Mouse (Mus musculus) midbrain, embryonic 14.5 days (tissue): ENCODE data around the gene Tbx6. TPM values are rescaled to one million over a fixed set of nuclear protein-coding genes. Genes with fewer than 3 reads are reported as not detected.
A peak's percentile ranks its signal among the peaks of the same experiment; 100 is the strongest.

Experiments
- ATAC-seq: fragments of 200-750 bp; cut with Nextera tagmentation; 2 replicates; pipeline ENCODE4 v1.8.0; 2017; ENCODE audit warnings: moderate number of reproducible peaks, moderate library complexity; ENCODE audit not compliant: low FRiP score, low TSS enrichment
- DNase-seq: peaks from one replicate; pipeline ENCODE4 v3.0.0-alpha.2; 2015
- H3K27ac ChIP-seq: fragments of 300-500 bp; sonication (generic); replicated peaks from 2 replicates; pipeline ENCODE4 v1.5.1; 2014; ENCODE audit warnings: mild to moderate bottlenecking, low read depth, low read length, moderate library complexity
- H3K27me3 ChIP-seq: fragments of 300-500 bp; sonication (generic); 2 replicates; pipeline ENCODE4 v1.6.1; 2014; ENCODE audit warnings: low read length, control low read depth, mixed read lengths; ENCODE audit not compliant: control insufficient read depth, insufficient read depth
- H3K36me3 ChIP-seq: fragments of 300-500 bp; sonication (generic); 2 replicates; pipeline ENCODE4 v1.6.1; 2014; ENCODE audit warnings: low read length, control low read depth; ENCODE audit not compliant: control insufficient read depth, insufficient read depth
- H3K4me1 ChIP-seq: fragments of 300-500 bp; sonication (generic); 2 replicates; pipeline ENCODE4 v1.6.1; 2014; ENCODE audit warnings: mild to moderate bottlenecking, antibody characterized with exemption, low read length, control low read depth; ENCODE audit not compliant: control insufficient read depth, insufficient read depth
- H3K4me2 ChIP-seq: fragments of 300-500 bp; sonication (generic); 2 replicates; pipeline ENCODE4 v1.6.1; 2014; ENCODE audit warnings: mild to moderate bottlenecking, low read length, moderate library complexity
- H3K4me3 ChIP-seq: fragments of 300-500 bp; sonication (generic); replicated peaks from 2 replicates; pipeline ENCODE4 v1.5.1; 2014; ENCODE audit warnings: low read depth, low read length
- H3K9ac ChIP-seq: fragments of 300-500 bp; sonication (generic); replicated peaks from 2 replicates; pipeline ENCODE4 v1.6.1; 2014; ENCODE audit warnings: mild to moderate bottlenecking, low read length, moderate library complexity
- H3K9me3 ChIP-seq: fragments of 300-500 bp; sonication (generic); 2 replicates; pipeline ENCODE4 v1.6.1; 2016; ENCODE audit warnings: low read length, control low read depth, mixed read lengths; ENCODE audit not compliant: control insufficient read depth
- WGBS: fragments of 180-500 bp; shearing (Covaris S2); extraction: QIAGEN DNeasy Blood & Tissue Kit; methylation state at CpG from one replicate; pipeline ENCODE4 v1.1.7; 2014; 5-methylcytosine and 5-hydroxymethylcytosine counted together
- polyA plus RNA-seq: library from polyadenylated mRNA; unstranded; fragments of >200 nt; fragmentation: Nextera tagmentation; extraction: Ambion mirVana; gene quantifications from 2 replicates; pipeline ENCODE4 v1.2.1, GENCODE M21; 2014

Gene Tbx6
- polyA plus RNA-seq, 1 experiment from 2014 or later = 0.22 TPM

GRCm38 (mm10) chr7:126782693-126783092, 1.4 kb downstream of the Tbx6 start:
- Histone ChIP-seq H3K4me1 (peaks cover 22% of the 10 kb centered on the region), H3K27me3 (no peaks in the 10 kb centered on the region), H3K27ac (no peak overlapping the region), H3K4me2 (no peak overlapping the region), H3K9ac (no peak overlapping the region), H3K9me3 (no peaks in the 10 kb centered on the region), H3K36me3 (peaks cover 47% of the 10 kb centered on the region), H3K4me3 (no peak overlapping the region)
- ATAC-seq = no peak
- DNase-seq = no peak
- 88% methylated on average over 13 of the region's 13 CpGs for WGBS

- 91% methylated on average over 7 of the region's 7 CpGs for WGBS
- peaks cover 15% of the 10 kb centered on the region for H3K4me1 ChIP-seq
- H3K4me3 ChIP-seq = no peak overlapping the region
- H3K9me3 ChIP-seq = no peaks in the 10 kb centered on the region
- H3K27me3 ChIP-seq = no peaks in the 10 kb centered on the region
- H3K9ac ChIP-seq = no peak overlapping the region
- DNase-seq (no peak), ATAC-seq (no peak)
- no peak overlapping the region for H3K4me2 ChIP-seq
- H3K27ac ChIP-seq = no peak overlapping the region
- H3K36me3 ChIP-seq = peaks cover 57% of the 10 kb centered on the region
Measured at GRCm38 (mm10) chr7:126784469-126784868, 3.2 kb downstream of the Tbx6 start.

GRCm38 (mm10) chr7:126785056-126785455, 3.8 kb downstream of the Tbx6 start:
- ATAC-seq (no peak), DNase-seq (no peak)
- Histone ChIP-seq H3K4me3 (no peak overlapping the region), H3K9me3 (no peaks in the 10 kb centered on the region), H3K4me1 (peaks cover 9% of the 10 kb centered on the region), H3K27me3 (no peaks in the 10 kb centered on the region), H3K4me2 (no peak overlapping the region), H3K27ac (no peak overlapping the region), H3K36me3 (peaks cover 63% of the 10 kb centered on the region), H3K9ac (no peak overlapping the region)
- 93% methylated on average over 4 of the region's 4 CpGs for WGBS

GRCm38 (mm10) chr7:126786142-126786541, 4.9 kb downstream of the Tbx6 start:
- no peak for DNase-seq
- peaks cover 65% of the 10 kb centered on the region for H3K36me3 ChIP-seq
- H3K4me1 ChIP-seq = peaks cover 7% of the 10 kb centered on the region
- no peak for ATAC-seq
- no peak overlapping the region for H3K9ac ChIP-seq
- H3K27ac ChIP-seq = no peak overlapping the region
- no peaks in the 10 kb centered on the region for H3K27me3 ChIP-seq
- H3K9me3 ChIP-seq = no peaks in the 10 kb centered on the region
- H3K4me3 ChIP-seq = no peak overlapping the region
- H3K4me2 ChIP-seq = no peak overlapping the region
- 93% methylated on average over 14 of the region's 14 CpGs for WGBS

- DNase-seq (no peak), ATAC-seq (no peak)
- Histone ChIP-seq H3K4me1 (peaks cover 14% of the 10 kb centered on the region), H3K9ac (no peak overlapping the region), H3K36me3 (peaks cover 65% of the 10 kb centered on the region), H3K27ac (no peak overlapping the region), H3K4me2 (no peak overlapping the region), H3K9me3 (no peaks in the 10 kb centered on the region), H3K27me3 (no peaks in the 10 kb centered on the region), H3K4me3 (no peak overlapping the region)
- whole genome bisulfite sequencing = 94% methylated on average over 4 of the region's 4 CpGs
Measured at GRCm38 (mm10) chr7:126789141-126789540, 7.9 kb downstream of the Tbx6 start.

GRCm38 (mm10) chr7:126791851-126792720, 10.8 kb downstream of the Tbx6 start, which contains the start of gene Ppp4c:
Gene Ppp4c (minus strand): TSS chr7:126792496.
- Histone ChIP-seq H3K4me3 (peak within 1 kb of the TSS; percentile 97), H3K27me3 (no peaks in the 10 kb centered on the region), H3K36me3 (peaks cover 63% of the 10 kb centered on the region), H3K9ac (peak within 1 kb of the TSS; percentile 83), H3K4me1 (peaks cover 17% of the 10 kb centered on the region), H3K4me2 (peak within 1 kb of the TSS; percentile 70), H3K9me3 (no peaks in the 10 kb centered on the region), H3K27ac (peak within 1 kb of the TSS; percentile 92)
- ATAC-seq = peak; percentile 93
- DNase-seq = peak; percentile 100
- under 1% methylated on average over 80 of the region's 83 CpGs for WGBS

GRCm38 (mm10) chr7:126792721-126793443, 11.6 kb downstream of the Tbx6 start:
- DNase-seq (no peak), ATAC-seq (no peak)
- H3K36me3 ChIP-seq = peaks cover 56% of the 10 kb centered on the region
- H3K27ac ChIP-seq = peak overlapping the region; percentile 92
- H3K9ac ChIP-seq = peak overlapping the region; percentile 83; the same call in 1 of the 2 replicates
- H3K4me3 ChIP-seq = peak overlapping the region; percentile 97
- peaks cover 25% of the 10 kb centered on the region for H3K4me1 ChIP-seq
- H3K27me3 ChIP-seq = no peaks in the 10 kb centered on the region
- peak overlapping the region; percentile 70 for H3K4me2 ChIP-seq
- H3K9me3 ChIP-seq = no peaks in the 10 kb centered on the region
- WGBS = 25% methylated on average over 11 of the region's 11 CpGs

- H3K36me3 ChIP-seq = peaks cover 48% of the 10 kb centered on the region
- DNase-seq = no peak
- 78% methylated on average over 4 of the region's 4 CpGs for WGBS
- H3K4me2 ChIP-seq = no peak overlapping the region
- H3K27ac ChIP-seq = no peak overlapping the region
- no peaks in the 10 kb centered on the region for H3K27me3 ChIP-seq
- H3K4me1 ChIP-seq = peaks cover 31% of the 10 kb centered on the region
- no peaks in the 10 kb centered on the region for H3K9me3 ChIP-seq
- ATAC-seq = no peak
- no peak overlapping the region for H3K4me3 ChIP-seq
- no peak overlapping the region for H3K9ac ChIP-seq
Measured at GRCm38 (mm10) chr7:126793456-126794270, 12.4 kb downstream of the Tbx6 start.
